Mouse (Mus musculus) erythroid progenitor cell, adult 5-6 weeks (primary cell): ENCODE data around the gene Mt3. TPM values are rescaled to one million over a fixed set of nuclear protein-coding genes. Genes with fewer than 3 reads are reported as not detected.

ENCODE experiments used
- ATAC-seq: replicated peaks from 2 replicates; pipeline ENCODE4 v1.8.0; 2016; ENCODE audit warnings: moderate number of reproducible peaks, mild to moderate bottlenecking, moderate TSS enrichment, inconsistent platforms; ENCODE audit not compliant: poor library complexity, low FRiP score, severe bottlenecking
- total RNA-seq, 2 experiments: library from RNA; stranded (forward) in 1 of 2; stranded (reverse) in 1 of 2; fragments of 150-400 nt in 1 of 2; fragments of 186-747, 209-891 nt in 1 of 2; gene quantifications; 2 replicates each; pipeline versions ENCODE4 v1.2.3 to v1.2.4; 2015 to 2017; ENCODE audit warnings: low replicate concordance in 2 of 2

Gene Mt3
- total RNA-seq, 2 experiments from 2014 or later: not detected

DNA sequence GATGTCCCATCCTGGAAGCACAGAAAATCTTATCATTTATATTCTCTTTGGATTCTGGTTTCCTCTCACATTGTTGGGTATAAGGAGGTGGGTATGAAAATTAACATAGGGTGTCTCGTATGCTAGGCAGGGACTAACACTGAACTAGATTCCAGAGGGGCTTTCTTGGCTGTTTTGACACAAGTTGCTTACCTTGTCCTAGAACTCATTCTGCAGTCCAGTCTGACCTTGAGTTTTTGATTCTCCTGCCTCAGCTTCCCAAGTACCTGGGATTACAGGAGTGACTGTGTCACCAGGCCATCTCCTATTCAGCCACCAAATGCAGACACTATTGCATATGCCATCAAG lies 28.1 kb downstream of the Mt3 start:
- ATAC-seq: no peak

DNA sequence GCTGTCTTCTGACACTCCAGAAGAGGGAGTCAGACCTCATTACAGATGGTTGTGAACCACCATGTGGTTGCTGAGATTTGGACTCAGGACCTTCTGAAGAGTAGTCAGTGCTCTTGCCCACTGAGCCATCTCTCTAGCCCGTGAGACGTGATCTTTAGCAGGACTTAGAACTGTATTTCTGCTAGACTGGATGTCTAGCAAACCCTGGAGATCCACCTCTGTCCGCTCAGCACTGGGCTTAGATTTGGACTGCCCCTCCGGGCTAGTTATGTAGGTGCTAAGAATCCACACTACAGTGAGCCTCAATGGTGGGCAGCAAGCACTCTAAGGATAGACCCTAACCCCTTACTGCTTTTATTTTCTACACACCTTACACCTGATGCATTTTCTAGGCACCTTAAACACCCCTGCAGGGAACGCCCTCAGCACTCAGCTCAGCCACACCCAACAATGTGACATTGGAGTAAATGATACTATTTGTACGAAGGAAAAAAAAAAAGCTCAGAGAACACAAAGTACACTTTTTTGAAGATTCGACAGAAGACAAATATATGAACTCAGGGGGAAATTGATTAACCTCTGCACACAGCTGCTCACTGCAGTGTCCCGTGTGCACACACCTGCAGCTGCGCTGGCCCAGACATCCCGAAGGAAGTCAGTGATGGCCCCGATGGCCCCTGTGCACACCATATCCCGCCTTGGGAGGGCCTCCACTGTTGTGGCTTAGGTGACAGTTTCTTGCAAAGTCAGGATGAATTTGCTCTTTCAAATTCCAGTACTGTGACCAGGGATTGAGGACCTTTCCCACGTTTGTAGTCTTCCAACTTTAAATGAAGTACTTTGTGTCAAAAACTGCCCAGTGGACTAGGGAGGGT lies 29.9 kb downstream of the Mt3 start:
- no peak for ATAC-seq

- peak; percentile 71 for ATAC-seq
Measured at GRCm38 (mm10) chr8:94183117-94183516, 30.7 kb downstream of the Mt3 start.

DNA sequence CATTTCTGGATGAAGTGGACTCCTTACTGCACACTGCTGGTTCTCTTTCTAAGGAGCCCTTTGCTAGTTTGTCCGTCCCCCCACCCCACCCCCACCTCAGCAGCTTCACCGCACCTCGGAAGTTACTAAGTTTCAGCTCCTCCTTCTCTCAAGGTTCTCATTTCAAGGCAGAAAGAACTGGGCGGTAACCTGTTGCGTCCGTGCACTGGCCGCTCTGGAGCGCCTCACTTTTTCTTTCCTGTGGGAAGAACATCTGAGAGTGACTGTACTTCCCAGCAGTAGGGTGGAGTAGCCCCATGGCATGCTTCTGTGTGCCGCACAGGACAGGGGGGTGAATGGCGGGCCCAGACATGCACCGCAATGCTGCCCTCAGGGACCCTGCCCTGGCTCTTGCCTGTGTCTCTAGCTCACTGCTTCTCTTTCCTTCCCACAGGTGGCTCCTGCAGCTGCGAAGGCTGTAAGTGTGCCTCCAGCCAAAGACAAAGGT lies 32.0 kb downstream of the Mt3 start:
- no peak for ATAC-seq

DNA sequence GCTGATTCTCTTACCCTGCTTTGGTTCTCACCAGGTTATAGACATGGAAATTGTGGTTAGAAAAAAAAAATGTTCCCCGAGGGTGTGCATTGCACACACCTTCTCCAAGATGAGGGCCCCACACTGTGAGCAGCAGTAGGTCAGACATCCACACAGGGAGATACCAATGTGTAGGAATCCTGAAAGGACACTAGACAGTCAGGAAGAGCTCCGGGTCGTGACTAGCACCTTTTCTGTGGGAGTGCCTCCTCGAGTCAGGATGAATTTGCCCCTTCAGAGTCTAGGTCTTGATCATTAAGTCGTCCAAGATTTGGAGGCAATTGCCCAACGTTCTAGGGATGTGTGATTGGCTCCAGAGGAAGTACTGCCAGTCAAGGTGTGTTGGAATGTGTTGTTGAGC lies 33.4 kb downstream of the Mt3 start:
- ATAC-seq: no peak

- ATAC-seq: no peak
Measured at GRCm38 (mm10) chr8:94186542-94186941, 34.1 kb downstream of the Mt3 start.

- no peak for ATAC-seq
Measured at GRCm38 (mm10) chr8:94187290-94188002, 35.0 kb downstream of the Mt3 start.

DNA sequence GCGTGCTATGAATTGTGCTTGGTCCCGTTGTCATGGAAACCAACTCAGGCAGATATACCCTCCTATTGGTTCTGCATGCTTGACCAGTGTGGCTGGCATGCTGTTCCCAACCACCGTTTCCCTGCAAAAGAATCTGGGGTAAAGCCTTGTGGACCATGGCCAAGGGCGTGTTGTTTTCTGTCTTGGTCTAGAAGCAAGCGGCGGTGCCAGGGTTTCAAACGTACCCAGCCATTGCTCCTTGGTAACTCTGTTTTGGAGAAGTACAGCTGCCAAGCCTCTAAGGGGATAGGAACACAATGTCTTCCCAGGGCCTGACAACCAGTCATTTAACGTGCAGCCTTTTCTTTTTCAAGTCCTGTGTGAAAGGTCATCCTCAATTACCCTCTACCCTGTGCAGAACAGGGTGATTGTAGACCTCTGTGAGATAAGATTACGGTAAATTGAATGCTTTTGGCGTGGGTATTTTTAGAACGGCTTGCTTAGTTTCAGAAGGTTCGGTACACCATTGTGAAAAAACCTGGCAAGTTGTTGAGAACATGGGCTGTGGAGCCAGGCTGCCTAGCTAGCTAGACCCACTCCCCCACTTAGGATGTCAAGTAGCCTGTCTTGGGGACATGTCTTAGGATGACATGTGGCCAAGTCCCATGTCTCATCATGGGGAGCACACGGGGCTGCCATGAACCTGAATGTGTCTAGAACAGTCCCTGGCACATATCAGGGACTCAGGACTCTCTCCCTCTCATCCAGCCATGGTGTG lies 37.0 kb downstream of the Mt3 start:
- ATAC-seq: no peak

DNA sequence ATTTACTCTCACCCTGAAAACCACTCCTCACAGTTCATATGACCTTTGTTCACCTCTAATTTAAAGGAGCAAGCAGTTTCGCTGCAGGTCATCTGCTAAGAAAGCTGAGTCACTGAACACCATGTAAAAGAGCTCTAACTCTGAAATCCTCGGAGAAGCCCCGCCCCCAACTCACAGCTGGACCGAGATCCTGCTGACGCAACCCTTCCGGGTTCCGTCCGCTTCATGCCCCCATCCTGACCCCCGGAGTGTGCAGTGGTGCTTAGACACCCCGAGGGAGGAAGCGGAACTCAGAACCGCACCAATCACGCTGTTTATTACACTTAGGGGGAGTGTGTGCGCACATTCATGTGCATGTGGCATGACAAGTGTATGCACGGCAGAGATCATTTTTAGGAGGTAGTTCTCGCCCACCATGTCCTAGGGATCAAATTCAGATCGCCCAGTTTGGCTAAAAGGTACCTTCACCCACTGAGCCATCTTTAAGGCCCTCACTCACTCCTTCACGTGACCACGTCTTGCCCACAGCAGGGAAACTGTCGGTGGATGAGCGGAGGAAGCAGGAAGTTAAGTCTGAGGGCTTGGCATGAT lies 38.8 kb downstream of the Mt3 start:
- ATAC-seq: peak; percentile 45; the same call in 1 of the 2 replicates

- no peak for ATAC-seq
Measured at GRCm38 (mm10) chr8:94192926-94193325, 40.5 kb downstream of the Mt3 start.

DNA sequence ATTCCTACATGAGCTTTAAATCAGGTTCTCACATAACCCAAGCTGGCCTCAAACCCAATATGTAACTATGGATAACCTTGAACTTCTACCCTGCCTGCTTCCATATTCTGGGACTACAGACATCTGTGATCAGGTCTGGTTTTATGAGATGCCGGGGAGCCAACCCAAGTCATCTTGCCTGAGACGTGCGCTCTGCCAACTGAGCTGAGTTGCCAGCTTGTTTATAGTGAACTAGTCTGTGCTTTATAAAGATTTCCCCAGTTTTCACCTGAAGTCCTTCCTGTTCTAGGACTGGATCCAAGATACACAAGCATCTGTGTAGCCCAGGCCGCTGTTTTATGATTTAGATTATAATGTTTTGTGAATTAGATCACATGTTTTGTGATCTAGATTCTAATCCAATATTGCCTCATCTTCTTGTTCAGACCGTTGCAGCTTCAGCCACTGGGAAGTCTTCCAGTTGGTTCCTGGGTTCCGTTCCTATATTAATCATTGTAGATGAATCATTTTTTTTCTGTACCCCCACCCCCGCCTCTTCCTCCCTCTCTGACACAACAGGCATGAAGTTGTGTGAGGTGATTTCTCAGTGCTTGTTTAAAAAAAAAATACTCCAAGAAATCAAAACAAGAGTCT lies 42.3 kb downstream of the Mt3 start:
- ATAC-seq: no peak

DNA sequence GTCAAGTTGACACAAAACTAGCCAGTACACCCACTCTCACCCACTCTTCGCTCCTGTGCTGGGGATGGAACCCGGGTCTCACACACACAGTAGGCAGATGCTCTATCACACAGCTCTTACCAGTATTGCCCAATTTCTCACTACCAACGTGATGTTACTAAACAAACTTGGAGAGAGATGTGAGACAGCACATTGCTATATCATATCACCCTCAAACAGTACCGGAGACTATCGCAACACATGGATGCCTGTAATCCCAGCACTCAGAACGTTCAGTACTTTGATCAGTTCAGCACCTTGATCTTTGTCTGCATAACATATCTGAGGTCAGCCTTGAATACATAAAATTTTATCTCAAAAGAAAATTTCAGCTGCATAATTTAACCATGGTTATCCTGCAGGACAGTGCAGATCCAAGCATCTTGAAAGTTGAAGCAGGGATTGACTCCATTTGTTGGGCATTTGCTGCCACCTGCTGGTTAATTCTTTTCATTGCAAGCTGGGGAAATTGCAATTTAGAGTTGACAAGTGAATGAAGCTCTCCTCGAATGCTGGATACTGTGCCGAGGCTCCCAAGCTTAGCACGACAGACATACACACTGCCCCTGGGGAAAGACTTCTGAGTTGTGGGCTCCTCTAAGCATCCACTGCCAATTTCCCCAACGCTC lies 46.9 kb downstream of the Mt3 start:
- peak; percentile 63 for ATAC-seq

Other genes starting within 250 kb of the Mt3 start
- 51.5 and 53.2 TPM in 2 replicates for gene Amfr, start 139.8 kb upstream of the Mt3 start, total RNA-seq (2015; ENCODE audit: low replicate concordance)
- 129 and 190 TPM in 2 replicates for gene Amfr, start 139.8 kb upstream of the Mt3 start, total RNA-seq (2017; ENCODE audit: low replicate concordance)
- 33.2 and 80.1 TPM in 2 replicates for gene Nudt21, start 115.6 kb upstream of the Mt3 start, total RNA-seq (2015; ENCODE audit: low replicate concordance)
- 38.6 and 88.1 TPM in 2 replicates for gene Nudt21, start 115.6 kb upstream of the Mt3 start, total RNA-seq (2017; ENCODE audit: low replicate concordance)
- gene Ogfod1, start 115.4 kb upstream of the Mt3 start, total RNA-seq (2015; ENCODE audit: low replicate concordance): 10.1 and 19.3 TPM in 2 replicates
- 2.4 and 5.0 TPM in 2 replicates for gene Ogfod1, start 115.4 kb upstream of the Mt3 start, total RNA-seq (2017; ENCODE audit: low replicate concordance)
- gene Bbs2, start 53.7 kb upstream of the Mt3 start, total RNA-seq (2015; ENCODE audit: low replicate concordance): 1.7 TPM in 1 of 2 replicates, not detected in the other
- gene Bbs2, start 53.7 kb upstream of the Mt3 start, total RNA-seq (2017; ENCODE audit: low replicate concordance): 1.2 and 8.3 TPM in 2 replicates
- gene Mt4, start 15.4 kb upstream of the Mt3 start, total RNA-seq (2015; ENCODE audit: low replicate concordance): not detected in 2 replicates
- gene Mt4, start 15.4 kb upstream of the Mt3 start, total RNA-seq (2017; ENCODE audit: low replicate concordance): not detected in 2 replicates
- 24.5 and 44.4 TPM in 2 replicates for gene Mt2, start 20.1 kb downstream of the Mt3 start, total RNA-seq (2015; ENCODE audit: low replicate concordance)
- gene Mt2, start 20.1 kb downstream of the Mt3 start, total RNA-seq (2017; ENCODE audit: low replicate concordance): 11.6 TPM in 1 of 2 replicates, not detected in the other
- gene Mt1, start 26.5 kb downstream of the Mt3 start, total RNA-seq (2015; ENCODE audit: low replicate concordance): 62.5 and 80.4 TPM in 2 replicates
- gene Mt1, start 26.5 kb downstream of the Mt3 start, total RNA-seq (2017; ENCODE audit: low replicate concordance): 18.0 and 24.4 TPM in 2 replicates
- gene Nup93, start 62.0 kb downstream of the Mt3 start, total RNA-seq (2015; ENCODE audit: low replicate concordance): 21.8 and 22.7 TPM in 2 replicates
- gene Nup93, start 62.0 kb downstream of the Mt3 start, total RNA-seq (2017; ENCODE audit: low replicate concordance): 10.3 and 20.4 TPM in 2 replicates
- 0.84 and 4.0 TPM in 2 replicates for gene Slc12a3, start 176.6 kb downstream of the Mt3 start, total RNA-seq (2015; ENCODE audit: low replicate concordance)
- gene Slc12a3, start 176.6 kb downstream of the Mt3 start, total RNA-seq (2017; ENCODE audit: low replicate concordance): 0.90 TPM in 1 of 2 replicates, not detected in the other
- 54.1 and 64.2 TPM in 2 replicates for gene Herpud1, start 233.8 kb downstream of the Mt3 start, total RNA-seq (2015; ENCODE audit: low replicate concordance)
- gene Herpud1, start 233.8 kb downstream of the Mt3 start, total RNA-seq (2017; ENCODE audit: low replicate concordance): 27.3 and 59.2 TPM in 2 replicates